Mouse (Mus musculus): Measurements from ENCODE around the gene Ddx23.
A peak's percentile ranks its signal among the peaks of the same experiment; 100 is the strongest.

Gene Ddx23

GRCm38 (mm10) chr15:98632107-98632744 lies 30.5 kb downstream of the Ddx23 start:
- peak; percentile 96 for DNase-seq

GRCm38 (mm10) chr15:98631493-98631892 lies 31.2 kb downstream of the Ddx23 start:
- peak; percentile 96 for DNase-seq

- no peak for DNase-seq
Observed at GRCm38 (mm10) chr15:98630540-98630939, 32.2 kb downstream of the Ddx23 start, which contains the start of gene Cacnb3. Gene Cacnb3 (plus strand): TSS chr15:98630840.

GRCm38 (mm10) chr15:98629464-98629863 lies 33.2 kb downstream of the Ddx23 start:
- DNase-seq: no peak

GRCm38 (mm10) chr15:98628589-98629254 lies 34.0 kb downstream of the Ddx23 start:
- no peak for DNase-seq

- DNase-seq: peak; percentile 84
Observed at GRCm38 (mm10) chr15:98626487-98627212, 36.0 kb downstream of the Ddx23 start.

- no peak for DNase-seq
Observed at GRCm38 (mm10) chr15:98626078-98626477, 36.6 kb downstream of the Ddx23 start.

GRCm38 (mm10) chr15:98623361-98623821 lies 39.3 kb downstream of the Ddx23 start:
- DNase-seq: peak; percentile 75

GRCm38 (mm10) chr15:98622721-98623120 lies 40.0 kb downstream of the Ddx23 start:
- DNase-seq: no peak

GRCm38 (mm10) chr15:98622199-98622598 lies 40.5 kb downstream of the Ddx23 start:
- DNase-seq: peak; percentile 85

- peak; percentile 93 for DNase-seq
Observed at GRCm38 (mm10) chr15:98617176-98617537, 45.5 kb downstream of the Ddx23 start.

GRCm38 (mm10) chr15:98616362-98617175 lies 46.1 kb downstream of the Ddx23 start:
- DNase-seq: peak; percentile 90

GRCm38 (mm10) chr15:98615751-98616150 lies 46.9 kb downstream of the Ddx23 start:
- DNase-seq: peak; percentile 91

GRCm38 (mm10) chr15:98614971-98615370 lies 47.7 kb downstream of the Ddx23 start:
- DNase-seq: no peak

GRCm38 (mm10) chr15:98614551-98614950 lies 48.1 kb downstream of the Ddx23 start:
- DNase-seq: no peak

GRCm38 (mm10) chr15:98612229-98612628 lies 50.5 kb downstream of the Ddx23 start:
- DNase-seq: no peak

- no peak for DNase-seq
Observed at GRCm38 (mm10) chr15:98610131-98610633, 52.5 kb downstream of the Ddx23 start.

GRCm38 (mm10) chr15:98609331-98610130 lies 53.2 kb downstream of the Ddx23 start, which contains the start of gene Adcy6:
Gene Adcy6 (minus strand): TSS chr15:98610076.
- DNase-seq: peak; percentile 99

GRCm38 (mm10) chr15:98608784-98609250 lies 53.9 kb downstream of the Ddx23 start:
- DNase-seq: peak; percentile 96

- peak; percentile 98 for DNase-seq
Observed at GRCm38 (mm10) chr15:98608058-98608783, 54.5 kb downstream of the Ddx23 start.

GRCm38 (mm10) chr15:98607557-98607956 lies 55.1 kb downstream of the Ddx23 start:
- DNase-seq: peak; percentile 99
